Mouse (Mus musculus): ENCODE measurements around the gene Tent4a. TPM values are rescaled to one million over a fixed set of nuclear protein-coding genes. Genes with fewer than 3 reads are reported as not detected.

Gene Tent4a
- total RNA-seq, 2 experiments from 2014 or later = 19.0 to 21.9 TPM

DNA sequence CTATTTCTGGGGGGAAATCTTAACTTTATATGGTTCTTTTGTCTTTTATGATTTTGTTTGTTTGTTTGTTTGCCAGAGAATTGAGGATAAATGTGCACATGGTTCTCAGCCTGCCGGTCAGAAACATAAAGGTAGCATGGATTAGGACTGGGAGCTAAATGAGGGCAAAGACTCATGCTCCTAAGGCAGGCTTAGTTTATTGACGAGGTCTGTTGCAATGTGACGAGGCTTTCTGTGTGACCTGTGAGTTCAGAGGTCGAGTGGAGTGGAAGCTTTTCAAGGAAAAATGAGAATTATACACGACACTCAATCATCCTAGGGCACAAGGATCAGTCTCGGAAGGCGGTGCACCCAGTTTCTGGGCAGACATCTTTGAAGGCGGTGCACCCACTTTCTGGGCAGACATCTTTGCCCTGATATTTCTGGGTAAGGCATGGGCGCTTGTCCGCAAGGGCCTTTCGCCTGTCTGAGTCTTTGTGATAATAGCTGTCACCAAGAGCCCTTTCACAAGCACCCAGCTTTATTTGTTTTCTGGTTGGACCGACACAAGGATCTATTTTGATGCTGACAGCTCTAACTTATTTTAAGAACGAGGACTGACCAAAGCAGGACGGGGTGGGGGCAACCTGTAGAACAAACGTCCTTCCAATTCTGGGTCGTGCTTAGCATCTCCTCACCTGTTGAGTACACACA lies 13.2 kb upstream of the Tent4a start:
- no peak for DNase-seq (ENCODE audit: low spot score in 2 of 2)

DNA sequence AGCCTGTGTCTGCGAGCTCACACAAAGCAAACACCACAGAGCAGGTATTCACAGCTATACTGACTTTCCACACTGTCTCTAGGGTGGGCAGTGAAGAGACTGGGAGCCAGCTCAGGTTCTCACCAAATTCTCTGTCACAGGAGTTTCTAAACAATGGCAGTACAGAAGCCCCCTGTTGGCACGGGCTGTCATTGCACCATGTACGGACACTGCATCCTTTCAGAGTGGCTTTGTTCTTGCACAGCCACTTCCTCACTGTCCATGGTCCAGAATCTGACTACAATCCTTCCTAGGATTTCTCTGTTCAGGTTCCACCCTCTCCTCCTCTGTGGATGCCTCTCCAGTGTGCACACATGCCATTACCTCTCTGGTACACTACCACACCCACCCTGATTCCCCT lies 10.6 kb upstream of the Tent4a start:
- DNase-seq (ENCODE audit: low spot score in 2 of 2) = no peak

DNA sequence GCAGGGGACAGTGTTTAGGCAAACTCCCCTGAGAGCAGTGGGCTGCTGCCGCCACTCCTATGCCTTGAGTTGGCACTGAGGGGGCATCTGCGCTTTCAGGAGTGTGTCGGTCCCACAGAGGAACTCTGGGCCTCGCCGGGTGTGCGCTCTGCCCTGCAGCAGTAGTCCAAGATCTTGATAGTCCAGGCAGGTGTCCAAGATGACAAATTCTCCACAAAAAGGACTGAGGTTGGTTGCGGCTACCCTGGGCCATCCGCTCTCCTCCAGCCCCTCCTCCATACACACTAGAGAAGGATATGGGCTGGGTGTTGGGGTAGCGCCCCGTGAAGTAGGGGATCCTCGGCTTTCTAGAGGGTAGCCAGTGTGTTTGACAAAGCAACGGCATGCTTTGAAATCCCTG lies 9.2 kb upstream of the Tent4a start:
- DNase-seq (ENCODE audit: low spot score in 2 of 2) = no peak

DNA sequence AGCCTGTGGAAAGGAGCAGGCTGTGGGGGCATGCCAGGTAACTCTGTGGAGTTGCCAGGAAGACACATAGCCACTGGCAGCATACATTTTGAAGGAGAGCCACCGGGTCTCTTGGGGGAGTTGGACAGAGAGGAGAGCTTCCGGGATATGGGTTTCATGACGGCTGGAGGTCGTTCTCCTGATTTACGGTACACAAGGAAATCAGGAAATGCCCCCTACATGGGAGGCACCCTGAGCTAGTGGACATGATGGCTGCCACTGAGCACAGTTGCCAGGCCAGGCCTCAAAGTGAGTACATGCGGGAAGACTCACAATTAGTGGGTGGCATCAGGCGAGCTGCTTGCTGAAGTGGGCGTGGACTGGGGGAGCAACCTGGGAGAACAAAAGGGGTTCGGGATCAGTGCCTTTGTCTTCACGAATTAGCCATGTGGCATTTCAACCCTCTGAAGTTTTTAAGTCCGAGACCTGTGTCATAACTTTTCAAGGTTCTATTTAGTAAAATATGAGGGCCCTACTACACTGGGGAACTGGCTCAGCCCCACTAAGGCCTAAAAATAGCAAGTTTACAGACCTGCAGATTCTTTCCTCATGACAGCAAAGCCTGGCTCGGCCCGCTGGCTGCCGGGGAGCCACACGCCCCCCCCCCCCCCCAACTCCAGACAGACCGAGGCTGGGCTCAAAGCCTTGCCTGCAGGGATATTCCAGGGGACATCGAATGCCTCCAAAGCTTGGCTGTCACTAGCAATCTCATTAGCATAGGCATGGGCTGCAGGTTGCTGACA lies 8.3 kb upstream of the Tent4a start:
- DNase-seq (ENCODE audit: low spot score in 2 of 2) = peak in 1 of 2 experiments; percentile 56

DNA sequence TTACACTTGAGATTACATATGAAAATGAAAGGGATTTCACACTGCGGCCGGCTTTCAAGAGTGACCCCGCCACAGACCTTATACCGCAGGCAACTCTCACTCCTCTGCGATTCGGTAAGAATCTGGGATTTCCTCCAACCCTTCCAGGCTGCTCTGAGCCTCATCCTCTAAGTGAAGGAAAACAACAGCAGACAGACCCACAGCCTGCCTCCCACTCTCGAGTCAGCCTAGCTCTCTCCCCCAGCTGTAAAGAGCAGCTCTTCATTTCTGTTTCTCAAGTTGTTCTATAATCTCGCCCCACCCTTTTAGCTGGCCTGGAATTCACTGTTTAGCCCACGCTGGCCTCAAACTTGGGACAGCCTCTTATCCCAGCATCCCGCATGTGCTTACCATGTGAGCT lies 7.4 kb upstream of the Tent4a start:
- DNase-seq (ENCODE audit: low spot score in 2 of 2) = no peak

DNA sequence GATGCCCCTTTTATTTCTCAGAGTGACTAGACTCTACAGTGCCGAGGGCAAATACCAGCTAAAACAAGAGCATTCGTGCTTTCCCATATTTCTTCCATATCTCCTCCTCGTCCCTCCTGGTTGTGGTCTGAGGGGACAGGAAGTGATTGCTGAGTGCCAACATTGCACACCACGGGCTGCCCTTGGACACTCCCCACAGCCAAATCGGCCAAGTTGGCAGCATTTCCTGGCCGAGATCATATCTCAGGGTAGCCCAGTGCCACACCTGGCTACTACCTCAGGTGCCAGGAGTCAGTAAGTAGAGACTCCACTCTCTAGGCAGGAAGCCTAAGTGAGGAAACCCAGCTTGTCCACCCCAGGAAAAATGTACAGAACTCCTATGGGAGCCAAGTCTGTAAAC lies 6.8 kb upstream of the Tent4a start:
- DNase-seq (ENCODE audit: low spot score in 2 of 2) = no peak

DNA sequence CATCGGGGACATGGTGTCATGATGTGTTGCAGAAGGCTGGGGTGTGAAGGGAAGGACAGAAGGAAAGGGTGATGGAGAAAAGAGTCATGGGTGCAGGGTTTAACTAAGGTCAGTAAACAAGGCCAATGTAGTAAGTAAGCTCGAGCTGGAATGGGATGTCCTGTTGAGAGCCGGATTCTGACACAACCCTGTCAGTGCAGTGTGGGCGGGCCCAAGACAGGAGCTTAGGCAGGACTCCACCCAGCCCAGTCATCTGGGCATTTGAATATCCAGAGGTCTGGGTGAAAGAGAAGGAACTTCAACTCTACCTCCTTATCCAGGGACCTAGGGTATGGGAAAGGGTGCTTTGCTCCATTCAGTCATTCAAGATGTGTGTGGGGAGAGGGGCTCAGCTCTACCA lies 3.9 kb upstream of the Tent4a start:
- DNase-seq (ENCODE audit: low spot score in 2 of 2) = no peak

DNA sequence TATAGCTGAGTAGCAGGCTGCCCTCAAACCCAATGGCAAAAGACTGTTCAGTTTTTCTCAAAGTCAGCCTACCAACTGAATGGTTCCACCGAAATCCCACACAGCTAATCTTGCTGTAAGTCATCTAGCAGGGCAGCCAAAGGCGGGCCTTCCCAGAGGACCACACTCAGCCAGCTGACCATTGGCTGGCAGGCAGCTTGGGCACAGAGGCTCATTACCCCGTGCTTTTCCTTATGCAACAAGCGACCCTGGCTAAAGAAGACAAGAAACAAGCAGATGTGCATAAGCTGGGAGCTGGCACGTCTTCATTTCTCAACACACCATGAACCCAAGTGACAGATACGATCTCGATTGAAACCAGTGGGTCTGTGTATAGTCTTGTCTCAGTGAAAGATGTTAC lies 2.9 kb upstream of the Tent4a start:
- no peak for DNase-seq (ENCODE audit: low spot score in 2 of 2)

DNA sequence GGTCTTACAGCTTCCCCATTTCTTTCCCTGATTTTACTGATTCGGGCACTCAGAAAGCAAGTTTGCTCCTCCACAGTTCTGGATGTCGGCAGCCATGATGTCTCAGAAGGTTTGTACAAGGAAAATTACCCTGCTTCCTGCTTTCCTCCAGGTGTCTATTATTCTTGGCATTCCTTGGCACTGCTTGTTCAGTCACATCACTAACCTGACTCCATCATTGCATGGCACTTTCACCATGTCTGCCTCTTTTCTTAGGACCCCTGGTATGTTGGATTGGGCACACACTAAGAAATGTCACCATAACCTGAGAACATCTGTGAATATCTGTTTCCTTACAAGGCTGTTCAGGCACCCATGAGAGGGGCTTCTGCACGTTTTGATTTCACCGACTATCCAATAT lies 1.6 kb upstream of the Tent4a start:
- no peak for DNase-seq (ENCODE audit: low spot score in 2 of 2)

DNA sequence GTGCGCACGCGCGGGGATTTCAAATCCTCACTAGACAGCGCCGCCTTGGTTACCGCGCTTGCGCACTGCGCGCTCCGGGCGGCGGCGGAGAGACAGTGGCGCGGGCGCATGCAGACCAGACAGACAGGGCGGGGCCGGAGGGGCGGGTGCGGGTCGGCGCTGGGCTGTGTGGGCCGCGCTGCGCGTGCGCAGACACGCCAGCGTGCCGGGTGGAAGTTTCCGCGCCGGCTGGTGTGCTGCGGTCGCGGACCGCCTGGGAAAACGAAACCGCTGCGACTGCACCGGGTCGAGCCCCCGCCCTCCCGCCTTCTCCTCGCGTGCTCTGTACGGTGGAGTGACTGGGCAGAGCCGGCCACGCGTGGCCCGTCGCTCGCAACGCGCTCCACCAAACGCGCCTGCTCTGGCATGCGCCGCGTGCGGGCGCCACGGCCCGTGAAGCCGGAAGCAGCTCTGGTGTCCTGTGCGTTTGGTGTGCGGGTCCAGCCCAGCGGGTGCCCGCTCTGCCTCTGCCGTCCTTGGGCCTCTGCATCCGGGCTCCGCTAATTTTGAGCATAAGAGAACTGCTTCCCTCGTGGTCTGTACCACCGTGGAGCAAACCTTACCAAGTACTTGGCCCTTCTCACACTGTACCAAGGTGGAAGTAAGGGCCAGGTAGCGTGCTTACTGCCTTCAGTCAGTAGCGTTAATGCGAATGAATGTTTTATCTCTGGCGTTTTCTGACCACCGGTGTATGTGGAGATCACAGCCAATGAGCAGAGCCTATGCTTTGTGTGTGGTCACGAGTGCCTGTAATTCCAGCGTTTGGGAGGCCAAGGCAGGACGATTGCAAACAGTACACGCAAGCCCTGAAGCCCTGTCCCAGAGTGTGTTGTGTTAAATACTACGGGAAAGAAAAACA lies 486 bp upstream of the Tent4a start:
- peak; percentile 98 to 99 for DNase-seq (ENCODE audit: low spot score in 2 of 2)

DNA sequence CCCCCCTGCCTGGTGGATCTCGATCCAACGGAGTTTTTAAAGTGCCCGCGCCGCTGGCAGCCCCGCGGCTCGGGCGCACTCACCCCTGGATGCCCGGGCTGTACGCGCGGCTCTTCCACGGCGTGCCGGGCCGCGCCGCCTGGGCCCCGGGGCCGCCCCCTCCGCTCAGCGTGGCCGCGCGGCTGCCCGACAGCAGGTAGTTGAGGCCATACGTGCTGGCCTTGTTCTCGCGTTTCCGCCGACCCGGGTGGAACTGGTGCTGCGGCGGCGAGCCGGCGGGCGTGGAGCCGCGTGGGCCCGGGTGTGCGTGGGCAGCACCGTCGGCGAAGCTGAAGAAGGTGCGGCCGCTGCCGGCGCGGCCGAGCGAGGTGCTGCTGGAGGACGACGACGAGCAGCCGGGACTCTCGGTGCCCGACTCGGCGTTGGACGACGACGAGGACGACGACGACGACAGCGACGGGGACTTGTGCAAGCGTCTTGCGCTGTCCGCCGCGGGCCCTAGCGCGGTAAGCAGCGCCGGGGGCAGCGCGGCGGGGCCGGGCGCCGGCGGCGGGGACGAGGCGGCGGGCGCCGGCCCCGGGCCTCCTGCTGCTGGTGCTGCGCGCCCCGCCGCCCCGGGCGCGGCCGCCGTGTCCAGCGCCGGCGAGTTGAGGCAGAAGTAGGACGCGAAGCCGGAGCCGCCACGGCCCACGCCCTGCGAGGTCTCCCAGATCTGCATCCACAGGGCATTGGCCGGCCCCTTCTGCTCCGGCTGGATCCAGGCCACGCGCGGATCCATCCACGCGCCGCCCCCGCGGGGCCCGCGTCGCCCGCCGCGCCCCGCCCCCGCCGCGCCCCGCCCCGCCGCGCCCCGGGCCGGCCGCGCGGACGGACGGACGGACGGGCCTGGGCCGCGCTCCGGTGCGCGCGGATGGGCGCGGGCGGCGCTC lies 748 bp downstream of the Tent4a start, which contains the start of gene Nsun2:
Gene Nsun2 (plus strand): TSS at position 342 of the 929 bp plus-strand sequence.
- peak; percentile 46 to 71 for DNase-seq (ENCODE audit: low spot score in 2 of 2)

DNA sequence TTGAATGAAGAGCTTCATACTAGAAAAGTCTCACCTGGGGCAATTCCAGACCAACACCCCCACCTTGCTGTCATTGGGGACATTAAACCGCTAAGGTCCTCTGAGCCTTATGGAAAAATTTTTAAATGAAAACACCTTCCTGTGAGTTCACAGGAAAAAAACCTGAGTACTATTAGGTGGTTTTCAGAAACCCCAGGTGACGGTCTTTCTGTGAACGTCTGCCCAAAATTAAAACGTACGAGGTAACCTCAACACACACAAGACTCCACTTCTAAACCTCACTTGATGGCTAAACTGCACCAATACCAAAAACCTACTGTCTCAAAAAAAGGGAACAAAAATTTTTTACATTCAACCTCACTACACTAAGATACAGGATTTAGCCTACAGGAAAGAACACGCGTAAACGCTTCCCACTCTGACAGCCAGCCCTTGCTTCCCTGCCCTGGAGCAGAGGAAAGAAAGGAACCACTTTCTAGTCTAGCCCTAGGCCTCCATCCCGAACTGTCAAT lies 1.5 kb downstream of the Tent4a start:
- no peak for DNase-seq (ENCODE audit: low spot score in 2 of 2)

DNA sequence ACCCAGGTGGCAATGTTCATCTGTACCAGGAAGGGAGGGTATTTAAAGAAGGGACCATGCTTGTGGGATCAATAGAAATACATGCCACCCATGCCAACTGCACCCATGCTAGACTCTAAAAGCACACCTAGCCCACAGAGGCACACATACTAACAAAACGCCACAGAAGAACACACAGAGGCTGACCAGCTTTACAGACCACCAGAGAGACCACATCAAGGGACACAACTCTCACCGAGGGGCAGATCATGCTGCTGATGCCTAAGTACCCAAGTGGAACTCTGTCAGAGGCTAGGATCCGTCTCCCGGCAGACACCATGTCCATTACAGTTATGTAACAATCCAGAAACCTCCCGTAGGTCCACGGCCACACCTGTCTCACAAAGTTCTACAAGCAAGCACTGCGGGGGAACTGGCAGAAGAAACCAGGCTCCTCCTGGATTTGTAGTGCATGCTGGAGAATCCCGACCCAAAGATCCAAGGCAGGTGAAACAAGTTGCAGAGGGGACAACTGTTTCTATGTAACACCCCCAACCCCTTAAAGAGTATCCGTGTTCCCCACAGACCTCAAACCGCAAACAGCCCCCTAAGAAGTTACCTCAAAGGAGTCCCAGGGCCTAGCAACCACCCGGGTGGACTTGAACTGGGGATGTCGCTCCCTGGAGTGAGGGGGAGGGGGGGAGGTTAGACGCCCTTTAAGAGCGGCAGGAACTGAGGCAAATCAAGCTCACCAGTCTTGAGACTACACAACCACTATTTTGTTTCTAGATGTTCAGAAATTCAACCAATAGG lies 2.1 kb downstream of the Tent4a start:
- DNase-seq (ENCODE audit: low spot score in 2 of 2) = no peak

DNA sequence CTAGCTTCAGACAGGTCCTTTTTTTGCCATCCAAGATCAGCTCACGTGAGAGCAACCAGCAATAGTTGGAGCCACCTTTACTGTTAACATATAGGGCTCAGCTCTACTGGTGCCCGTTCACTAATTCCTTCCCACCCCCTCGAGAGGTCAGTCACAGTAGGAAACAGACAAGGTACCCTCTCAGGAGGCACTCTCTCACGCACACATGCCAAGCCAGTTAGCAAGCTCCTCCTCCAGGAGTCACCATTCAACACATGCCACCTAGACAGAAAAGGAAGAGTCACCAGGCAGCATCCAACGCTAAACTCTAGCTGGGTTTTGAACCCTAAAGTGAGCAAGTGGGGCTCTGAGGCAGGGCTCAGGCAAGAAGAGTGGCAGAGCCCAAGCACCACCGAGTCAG lies 3.0 kb downstream of the Tent4a start:
- DNase-seq (ENCODE audit: low spot score in 2 of 2) = no peak

DNA sequence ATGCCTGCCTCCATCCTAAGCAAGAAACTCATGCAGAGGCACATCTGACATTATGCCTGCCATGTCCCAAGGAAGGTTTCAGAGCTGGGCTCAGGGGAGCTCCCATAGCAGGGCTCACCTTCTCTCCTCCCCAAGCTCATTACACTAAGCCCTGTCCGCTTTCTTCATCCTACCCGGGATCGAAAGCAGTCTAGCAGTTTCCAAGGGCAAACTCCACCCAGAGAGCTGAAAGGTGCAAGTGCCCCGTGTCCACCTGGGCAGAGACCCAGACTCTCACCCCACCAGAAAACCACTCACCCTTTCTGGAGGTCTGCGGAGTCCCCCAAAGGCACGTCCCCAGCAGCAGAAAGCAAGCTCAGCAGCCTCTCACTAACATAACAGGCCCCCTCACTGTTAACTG lies 3.5 kb downstream of the Tent4a start:
- DNase-seq (ENCODE audit: low spot score in 2 of 2) = no peak

DNA sequence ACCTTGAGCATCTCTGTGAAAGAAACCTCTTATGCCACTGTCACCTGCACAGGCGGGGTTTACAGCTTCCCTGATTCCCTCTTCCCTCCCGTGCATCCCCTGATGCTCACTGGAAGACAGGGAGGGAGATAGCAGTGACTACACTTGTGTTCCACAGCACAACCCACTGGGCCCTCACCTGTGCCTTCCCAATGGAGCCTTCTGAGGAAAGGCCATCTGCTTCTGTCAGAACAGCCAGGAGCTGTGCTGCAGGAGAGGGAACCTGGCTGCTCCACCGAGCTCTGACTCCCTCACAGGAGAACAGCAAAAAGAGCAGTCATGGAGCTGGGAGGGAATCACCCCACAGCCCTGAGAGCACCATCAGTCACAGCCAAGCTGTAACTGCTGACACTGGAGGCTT lies 4.3 kb downstream of the Tent4a start:
- no peak for DNase-seq (ENCODE audit: low spot score in 2 of 2)

DNA sequence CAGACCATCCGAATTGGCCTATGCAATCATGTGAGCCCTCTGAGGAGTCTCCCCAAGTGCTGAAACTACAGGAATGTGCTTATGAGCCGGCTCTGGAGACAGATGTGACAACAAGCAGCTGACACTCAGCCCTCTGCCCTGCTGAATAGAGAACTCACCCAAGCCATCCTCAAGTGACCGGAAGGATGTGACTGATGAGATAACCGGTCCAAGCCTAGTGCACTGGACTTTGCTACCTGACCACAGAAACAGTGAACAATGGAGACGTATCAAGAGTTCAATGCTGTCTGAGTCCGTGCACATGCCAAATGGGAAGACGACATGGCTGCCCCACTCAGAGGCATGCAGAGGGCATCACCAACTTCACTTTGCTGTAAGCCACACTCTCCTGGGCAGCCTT lies 5.9 kb downstream of the Tent4a start:
- no peak for DNase-seq (ENCODE audit: low spot score in 2 of 2)

DNA sequence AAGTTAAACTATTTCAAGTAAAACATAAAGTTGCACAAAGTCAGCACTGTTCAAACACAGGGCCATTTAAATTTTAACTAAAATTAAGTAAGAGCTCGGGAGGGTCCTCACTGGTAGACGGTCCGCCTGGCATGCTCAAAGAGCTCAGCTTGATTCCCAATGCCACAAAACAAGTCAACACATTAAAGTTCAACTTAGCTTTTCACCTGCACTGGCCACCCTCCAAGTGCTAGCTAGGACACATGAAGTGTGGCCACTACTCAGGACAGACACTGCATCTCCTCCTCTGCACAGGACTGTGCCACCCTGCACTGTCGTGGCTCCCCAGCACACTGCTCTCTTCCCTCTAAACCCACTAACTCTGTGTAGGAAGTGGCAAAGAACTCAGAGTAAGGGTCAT lies 8.6 kb downstream of the Tent4a start:
- no peak for DNase-seq (ENCODE audit: low spot score in 2 of 2)

DNA sequence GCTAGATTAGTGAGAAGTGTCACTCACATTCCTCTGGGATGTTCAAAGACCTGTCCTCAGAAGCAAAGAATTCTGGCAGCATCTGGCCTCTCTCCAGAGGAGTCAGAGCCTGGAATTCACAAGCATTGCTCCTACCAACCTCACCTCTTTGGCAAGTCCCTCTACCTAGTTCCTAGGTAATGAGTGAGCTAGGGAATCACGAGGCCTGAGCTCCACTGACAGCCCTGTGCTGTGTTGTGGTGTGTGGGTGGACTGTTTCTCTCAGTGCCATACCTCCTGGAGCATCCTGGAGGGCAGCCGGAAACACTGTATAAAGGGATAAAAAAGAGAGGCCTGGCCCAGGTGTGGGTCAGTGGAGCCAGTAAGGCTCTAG lies 10.3 kb downstream of the Tent4a start:
- no peak for DNase-seq (ENCODE audit: low spot score in 2 of 2)

Measured in gastrocnemius, postnatal 4 days (tissue).